Mouse (Mus musculus) bone marrow, adult 2 months (tissue): ENCODE data around the gene Zfand2b.

Experiments
- CTCF ChIP-seq: fragments of 200-500 bp; IDR thresholded peaks from 2 replicates; pipeline ENCODE4 v1.5.1; 2011; ENCODE audit warnings: low read length, control low read depth; ENCODE audit not compliant: control insufficient read depth, insufficient read depth
- POLR2A ChIP-seq: fragments of 200-500 bp; IDR thresholded peaks from 2 replicates; pipeline ENCODE4 v1.6.1; 2011; ENCODE audit warnings: low read depth, mild to moderate bottlenecking, control low read depth, low read length, borderline replicate concordance; ENCODE audit not compliant: control insufficient read depth

- TF ChIP-seq CTCF (no peak), POLR2A (no peak)
Measured at GRCm38 (mm10) chr1:75148727-75149126, 19.7 kb upstream of the Zfand2b start.
